Mouse (Mus musculus): ENCODE measurements around the gene Clca1.

- TF ChIP-seq CTCF (IDR thresholded peaks at IDR 0.05; ENCODE audit: low read depth) (no peak), EP300 (optimal IDR thresholded peaks at IDR 0.05) (no peak)
Observed at GRCm38 (mm10) chr3:144980551-144980950, 52.0 kb downstream of the Clca1 start.

Data from stomach, postnatal 0 days (tissue).